Mouse (Mus musculus): ENCODE results near the gene Pcsk5.
A peak's percentile ranks its signal among the peaks of the same experiment; 100 is the strongest.

The Pcsk5 gene

GRCm38 (mm10) chr19:17396802-17397201 lies 440.6 kb downstream of the Pcsk5 start:
- no peak for DNase-seq (ENCODE audit: low read depth, low spot score)

GRCm38 (mm10) chr19:17393841-17394591 lies 443.4 kb downstream of the Pcsk5 start, which contains the start of gene Rfk:
Gene Rfk, plus strand, starts transcription at chr19:17394043.
- peak; percentile 88 for DNase-seq (ENCODE audit: low read depth, low spot score)

GRCm38 (mm10) chr19:17392866-17393265 lies 444.6 kb downstream of the Pcsk5 start:
- no peak for DNase-seq (ENCODE audit: low read depth, low spot score)

- DNase-seq (ENCODE audit: low read depth, low spot score): no peak
Observed at GRCm38 (mm10) chr19:17388404-17388803, 449.0 kb downstream of the Pcsk5 start.

- DNase-seq (ENCODE audit: low read depth, low spot score): no peak
Observed at GRCm38 (mm10) chr19:17386424-17386823, 451.0 kb downstream of the Pcsk5 start.

- DNase-seq (ENCODE audit: low read depth, low spot score): no peak
Observed at GRCm38 (mm10) chr19:17385426-17385825, 452.0 kb downstream of the Pcsk5 start.

GRCm38 (mm10) chr19:17385022-17385421 lies 452.4 kb downstream of the Pcsk5 start:
- no peak for DNase-seq (ENCODE audit: low read depth, low spot score)

- DNase-seq (ENCODE audit: low read depth, low spot score): no peak
Observed at GRCm38 (mm10) chr19:17382807-17383397, 454.5 kb downstream of the Pcsk5 start.

Data from c-Kit-negative CD71-positive TER-119-positive erythroid progenitor cells, embryonic 14.5 days (primary cell).